Mouse (Mus musculus) neural tube, embryonic 15.5 days (tissue): ENCODE measurements around the gene Uggt2. TPM values are rescaled to one million over a fixed set of nuclear protein-coding genes. Genes with fewer than 3 reads are reported as not detected.

Experiments
- ATAC-seq: fragments of 200-750 bp; cut with Nextera tagmentation; 2 replicates; pipeline ENCODE4 v1.8.0; 2017; ENCODE audit warnings: mild to moderate bottlenecking, moderate TSS enrichment, moderate library complexity; ENCODE audit not compliant: low FRiP score
- H3K27ac ChIP-seq: fragments of 300-500 bp; sonication (generic); replicated peaks from 2 replicates; pipeline ENCODE4 v1.5.1; 2015; ENCODE audit warnings: mild to moderate bottlenecking, inconsistent platforms
- H3K27me3 ChIP-seq: fragments of 300-500 bp; sonication (generic); replicated peaks from 2 replicates; pipeline ENCODE4 v1.6.1; 2015; ENCODE audit warnings: inconsistent platforms
- H3K36me3 ChIP-seq: fragments of 300-500 bp; sonication (generic); 2 replicates; pipeline ENCODE4 v1.6.1; 2015; ENCODE audit warnings: inconsistent platforms
- H3K4me1 ChIP-seq: fragments of 300-500 bp; sonication (generic); 2 replicates; pipeline ENCODE4 v1.6.1; 2015; ENCODE audit warnings: inconsistent platforms
- H3K4me2 ChIP-seq: fragments of 300-500 bp; sonication (generic); 2 replicates; pipeline ENCODE4 v1.6.1; 2015; ENCODE audit warnings: inconsistent platforms, mild to moderate bottlenecking, moderate library complexity
- H3K4me3 ChIP-seq: fragments of 300-500 bp; sonication (generic); replicated peaks from 2 replicates; pipeline ENCODE4 v1.5.1; 2015; ENCODE audit warnings: mild to moderate bottlenecking, inconsistent platforms
- H3K9ac ChIP-seq: fragments of 300-500 bp; sonication (generic); replicated peaks from 2 replicates; pipeline ENCODE4 v1.6.1; 2015; ENCODE audit warnings: mild to moderate bottlenecking, inconsistent platforms
- H3K9me3 ChIP-seq: fragments of 300-500 bp; sonication (generic); replicated peaks from 2 replicates; pipeline ENCODE4 v1.6.1; 2016; ENCODE audit warnings: inconsistent platforms
- WGBS: fragments of 180-500 bp; shearing (Covaris S2); methylation state at CpG from one replicate; pipeline ENCODE4 v1.1.7; 2015; ENCODE audit warnings: mixed read lengths; 5-methylcytosine and 5-hydroxymethylcytosine counted together
- polyA plus RNA-seq: library from polyadenylated mRNA; unstranded; fragments of >200 nt; fragmentation: Nextera tagmentation; extraction: Ambion mirVana; gene quantifications from 2 replicates; pipeline ENCODE4 v1.2.1, GENCODE M21; 2015

Gene Uggt2
- 15.1 and 19.8 TPM in 2 replicates for polyA plus RNA-seq

GRCm38 (mm10) chr14:119098851-119099569 lies at the start of gene Uggt2:
Uggt2 (minus strand) TSS chr14:119099430.
- Histone ChIP-seq H3K27me3 (no peaks in the 10 kb centered on the region), H3K36me3 (no peaks in the 10 kb centered on the region), H3K9ac (peak within 1 kb of the TSS; percentile 95), H3K27ac (peak within 1 kb of the TSS; percentile 92), H3K4me1 (peaks cover 20% of the 10 kb centered on the region), H3K4me2 (peak within 1 kb of the TSS; percentile 69), H3K4me3 (peak within 1 kb of the TSS; percentile 92), H3K9me3 (no peaks in the 10 kb centered on the region)
- peak; percentile 96 for ATAC-seq
- under 1% methylated on average over 72 of the region's 72 CpGs for whole genome bisulfite sequencing

DNA sequence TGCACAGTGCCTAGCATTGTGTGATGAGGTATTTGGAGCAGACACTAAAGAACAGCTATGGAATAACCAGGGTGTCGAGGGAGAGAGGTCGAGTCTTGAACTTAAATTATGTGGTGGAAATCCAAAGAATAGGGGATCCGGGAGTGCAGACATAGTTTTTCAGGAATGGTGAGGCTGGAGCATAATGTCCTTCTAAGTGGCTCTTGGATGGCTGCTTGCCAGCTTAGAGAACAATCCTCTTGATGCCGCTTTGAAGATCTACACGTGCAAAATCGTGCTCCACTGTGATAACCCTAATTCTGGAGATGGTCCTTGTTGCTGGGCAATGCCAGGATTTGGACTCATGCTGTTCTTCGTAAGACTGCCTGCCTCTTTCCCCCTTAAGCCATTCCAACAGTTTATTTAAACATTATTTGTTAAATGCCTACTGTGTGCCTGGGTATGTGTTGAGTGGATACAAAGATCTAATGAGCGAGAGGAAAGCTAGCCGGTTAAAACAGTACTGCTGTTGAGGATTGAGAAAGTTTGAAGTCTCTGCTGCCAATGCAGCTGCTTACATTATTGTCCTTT lies 40.2 kb upstream of the Uggt2 start:
- 30% methylated on average over 9 of the region's 9 CpGs for WGBS
- peaks cover 21% of the 10 kb centered on the region for H3K27me3 ChIP-seq
- H3K9ac ChIP-seq, result peak overlapping the region; percentile 57
- H3K4me3 ChIP-seq, result peak overlapping the region; percentile 74
- no peak for ATAC-seq
- peaks cover 20% of the 10 kb centered on the region for H3K4me1 ChIP-seq
- H3K27ac ChIP-seq, result no peak overlapping the region
- H3K36me3 ChIP-seq, result no peaks in the 10 kb centered on the region
- H3K9me3 ChIP-seq, result no peaks in the 10 kb centered on the region
- H3K4me2 ChIP-seq, result peak overlapping the region; percentile 94

DNA sequence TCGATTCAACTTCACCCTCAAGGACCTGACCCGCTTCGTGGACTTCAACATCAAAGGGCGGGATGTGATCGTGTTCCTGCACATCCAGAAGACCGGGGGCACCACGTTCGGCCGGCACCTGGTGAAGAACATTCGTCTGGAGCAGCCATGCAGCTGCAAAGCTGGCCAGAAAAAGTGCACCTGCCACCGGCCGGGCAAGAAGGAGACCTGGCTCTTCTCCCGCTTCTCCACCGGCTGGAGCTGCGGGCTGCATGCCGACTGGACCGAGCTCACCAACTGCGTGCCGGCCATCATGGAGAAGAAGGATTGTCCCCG lies 39.5 kb upstream of the Uggt2 start:
- H3K36me3 ChIP-seq, result no peaks in the 10 kb centered on the region
- peaks cover 24% of the 10 kb centered on the region for H3K4me1 ChIP-seq
- H3K9ac ChIP-seq, result peak overlapping the region; percentile 57
- no peak overlapping the region for H3K27ac ChIP-seq
- peak overlapping the region; percentile 94 for H3K4me2 ChIP-seq
- peaks cover 21% of the 10 kb centered on the region for H3K27me3 ChIP-seq
- peak overlapping the region; percentile 74 for H3K4me3 ChIP-seq
- under 1% methylated on average over 20 of the region's 20 CpGs for WGBS
- no peak for ATAC-seq
- no peaks in the 10 kb centered on the region for H3K9me3 ChIP-seq

DNA sequence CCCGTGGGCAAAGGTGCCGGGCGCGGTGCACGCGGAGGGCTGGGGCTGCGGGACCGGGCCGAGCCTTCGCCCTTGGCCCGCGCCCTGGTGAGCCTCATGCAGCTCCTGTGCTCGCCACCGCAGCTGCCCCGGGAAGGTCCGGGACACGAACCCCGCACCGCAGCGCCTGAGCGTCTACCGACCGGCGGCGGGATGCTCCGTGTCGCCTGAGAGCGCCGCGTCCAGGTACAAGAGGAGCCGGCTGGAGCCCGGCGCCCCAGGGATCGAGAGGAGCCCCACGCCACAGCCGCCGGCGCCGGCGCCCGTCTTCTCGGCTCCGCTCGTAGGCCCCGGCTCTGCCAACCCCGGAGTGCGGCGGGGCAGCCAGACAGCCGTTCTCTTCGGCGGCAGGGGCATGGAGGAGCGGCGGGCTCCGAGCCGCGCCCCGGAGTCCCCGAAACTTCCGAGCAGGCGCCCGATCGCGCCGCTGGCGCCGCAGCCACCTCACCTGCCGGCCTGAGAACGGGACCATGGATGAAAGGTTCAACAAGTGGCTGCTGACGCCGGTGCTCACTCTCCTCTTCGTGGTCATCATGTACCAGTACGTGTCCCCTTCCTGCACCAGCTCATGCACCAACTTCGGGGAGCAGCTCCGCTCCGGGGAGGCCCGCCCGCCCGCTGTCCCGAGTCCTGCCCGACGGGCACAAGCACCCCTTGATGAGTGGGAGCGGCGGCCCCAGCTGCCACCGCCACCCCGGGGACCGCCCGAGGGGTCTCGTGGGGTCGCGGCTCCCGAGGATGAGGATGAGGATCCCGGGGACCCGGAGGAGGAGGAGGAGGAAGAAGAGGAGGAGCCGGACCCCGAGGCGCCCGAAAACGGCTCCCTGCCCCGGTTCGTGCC lies 38.9 kb upstream of the Uggt2 start, which contains the start of gene Hs6st3:
Gene Hs6st3 (plus strand): TSS at position 436 of the 880 bp plus-strand sequence.
- under 1% methylated on average over 99 of the region's 100 CpGs for WGBS
- Histone ChIP-seq H3K9me3 (no peaks in the 10 kb centered on the region), H3K27ac (peak within 1 kb of the TSS; percentile 57), H3K27me3 (peaks cover 21% of the 10 kb centered on the region), H3K9ac (peak within 1 kb of the TSS; percentile 57), H3K36me3 (no peaks in the 10 kb centered on the region), H3K4me3 (peak within 1 kb of the TSS; percentile 74), H3K4me2 (peak within 1 kb of the TSS; percentile 94), H3K4me1 (peaks cover 24% of the 10 kb centered on the region)
- peak; percentile 52 for ATAC-seq

GRCm38 (mm10) chr14:119137512-119137905 lies 38.3 kb upstream of the Uggt2 start:
- H3K36me3 ChIP-seq, result no peaks in the 10 kb centered on the region
- peak; percentile 90 for ATAC-seq
- peak overlapping the region; percentile 94 for H3K4me2 ChIP-seq
- H3K9ac ChIP-seq, result peak overlapping the region; percentile 57
- no peaks in the 10 kb centered on the region for H3K9me3 ChIP-seq
- under 1% methylated on average over 38 of the region's 38 CpGs for WGBS
- peak overlapping the region; percentile 74 for H3K4me3 ChIP-seq
- H3K27me3 ChIP-seq, result peaks cover 21% of the 10 kb centered on the region
- peak overlapping the region; percentile 57 for H3K27ac ChIP-seq
- peaks cover 24% of the 10 kb centered on the region for H3K4me1 ChIP-seq

DNA sequence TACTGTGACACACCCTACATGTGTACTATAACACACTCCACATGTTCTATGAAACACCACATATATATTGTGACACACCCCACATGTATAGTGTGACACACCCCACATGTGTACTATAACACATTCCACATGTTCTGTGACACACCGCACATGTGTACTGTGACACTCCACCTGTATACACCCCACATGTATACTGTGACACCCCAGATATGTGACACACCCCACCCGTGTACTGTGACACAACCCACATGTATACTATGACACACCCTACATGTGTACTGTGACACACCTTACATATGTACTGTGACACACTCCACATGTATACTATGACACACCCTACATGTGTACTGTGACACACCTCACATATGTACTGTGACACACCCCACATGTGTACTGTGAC lies 28.1 kb upstream of the Uggt2 start:
- Histone ChIP-seq H3K9me3 (no peaks in the 10 kb centered on the region), H3K4me1 (peaks cover 14% of the 10 kb centered on the region), H3K27ac (no peak overlapping the region), H3K36me3 (no peaks in the 10 kb centered on the region), H3K4me3 (no peak overlapping the region), H3K4me2 (no peak overlapping the region), H3K9ac (no peak overlapping the region), H3K27me3 (no peaks in the 10 kb centered on the region; the same call in 1 of the 2 replicates)
- no peak for ATAC-seq
- 96% methylated on average over 2 of the region's 2 CpGs for WGBS

DNA sequence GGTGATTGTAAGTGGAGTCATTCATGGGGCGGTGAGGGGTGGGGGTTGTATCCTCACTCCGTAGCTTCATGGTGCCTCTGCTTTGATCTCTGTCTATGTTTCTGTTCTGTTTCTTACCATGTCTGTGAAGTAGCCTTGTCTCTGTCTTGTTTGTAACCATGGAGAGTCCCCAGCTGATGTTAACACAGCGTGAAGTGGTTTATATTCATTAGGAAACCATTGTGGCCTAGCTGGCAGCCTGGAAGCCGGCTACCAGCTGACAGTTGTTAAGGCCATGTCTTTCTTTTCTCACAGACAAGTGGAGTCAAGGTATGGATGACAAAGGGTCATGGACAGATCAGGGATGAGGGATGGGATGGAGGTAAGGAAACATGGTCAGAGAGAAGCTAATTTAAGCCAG lies 26.6 kb upstream of the Uggt2 start:
- no peaks in the 10 kb centered on the region; the same call in 1 of the 2 replicates for H3K27me3 ChIP-seq
- no peak for ATAC-seq

GRCm38 (mm10) chr14:119124061-119124460 lies 24.8 kb upstream of the Uggt2 start:
- no peak overlapping the region for H3K9ac ChIP-seq
- 20% methylated on average over 3 of the region's 3 CpGs for WGBS

More for the DNA sequence above, 26.6 kb upstream of the Uggt2 start:
- 14% methylated on average over 4 of the region's 4 CpGs for WGBS
- Histone ChIP-seq H3K4me2 (no peak overlapping the region), H3K4me3 (no peak overlapping the region), H3K27ac (no peak overlapping the region), H3K36me3 (no peaks in the 10 kb centered on the region), H3K9ac (no peak overlapping the region), H3K9me3 (no peaks in the 10 kb centered on the region), H3K4me1 (peaks cover 14% of the 10 kb centered on the region)

DNA sequence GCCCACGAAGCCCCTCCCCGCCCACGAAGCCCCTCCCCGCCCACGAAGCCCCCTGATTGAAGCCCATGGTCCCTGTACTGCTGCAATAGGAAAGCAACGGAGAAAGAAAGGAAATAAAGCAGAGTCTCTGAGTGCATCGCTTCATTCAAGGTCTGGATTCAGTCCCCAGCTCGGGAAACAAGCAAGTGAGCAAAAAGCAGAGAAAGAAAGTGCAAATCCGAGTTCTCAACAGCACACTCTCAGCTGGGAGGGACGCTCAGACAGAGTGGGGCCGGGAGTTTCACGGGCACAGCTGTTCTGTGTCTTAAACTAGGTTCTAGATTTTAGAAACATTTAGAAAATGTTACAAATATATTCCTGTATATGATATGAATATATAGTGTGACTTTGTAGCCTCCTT lies 24.4 kb upstream of the Uggt2 start:
- Histone ChIP-seq H3K27me3 (no peaks in the 10 kb centered on the region; the same call in 1 of the 2 replicates), H3K4me1 (peaks cover 14% of the 10 kb centered on the region), H3K27ac (peak overlapping the region; percentile 68), H3K9me3 (no peaks in the 10 kb centered on the region), H3K36me3 (no peaks in the 10 kb centered on the region), H3K4me3 (peak overlapping the region; percentile 39), H3K9ac (peak overlapping the region; percentile 36; the same call in 1 of the 2 replicates), H3K4me2 (peak overlapping the region; percentile 59)
- 2% methylated on average over 12 of the region's 12 CpGs for WGBS
- peak; percentile 83 for ATAC-seq

More at GRCm38 (mm10) chr14:119124061-119124460, 24.8 kb upstream of the Uggt2 start:
- H3K27ac ChIP-seq, result 0 out of 2 replicates have a peak overlapping the region, but pooled peaks have one; percentile 68
- no peaks in the 10 kb centered on the region for H3K36me3 ChIP-seq
- no peaks in the 10 kb centered on the region for H3K9me3 ChIP-seq
- H3K4me2 ChIP-seq, result peak overlapping the region; percentile 59
- H3K4me3 ChIP-seq, result peak overlapping the region; percentile 39
- H3K4me1 ChIP-seq, result peaks cover 14% of the 10 kb centered on the region
- ATAC-seq, result peak; percentile 85; the same call in 1 of the 2 replicates
- H3K27me3 ChIP-seq, result no peaks in the 10 kb centered on the region; the same call in 1 of the 2 replicates

- H3K9ac ChIP-seq, result no peak overlapping the region
- no peak for ATAC-seq
- whole genome bisulfite sequencing, result 82% methylated on average over 6 of the region's 6 CpGs
- H3K4me3 ChIP-seq, result no peak overlapping the region
- no peaks in the 10 kb centered on the region for H3K36me3 ChIP-seq
- H3K4me2 ChIP-seq, result no peak overlapping the region
- H3K27ac ChIP-seq, result no peak overlapping the region
- H3K9me3 ChIP-seq, result 0 out of 2 replicates have a peak, but pooled peaks cover 4% of the 10 kb centered on the region
- H3K27me3 ChIP-seq, result no peaks in the 10 kb centered on the region
- H3K4me1 ChIP-seq, result no peaks in the 10 kb centered on the region
Measured at GRCm38 (mm10) chr14:119112558-119112957, 13.3 kb upstream of the Uggt2 start.

DNA sequence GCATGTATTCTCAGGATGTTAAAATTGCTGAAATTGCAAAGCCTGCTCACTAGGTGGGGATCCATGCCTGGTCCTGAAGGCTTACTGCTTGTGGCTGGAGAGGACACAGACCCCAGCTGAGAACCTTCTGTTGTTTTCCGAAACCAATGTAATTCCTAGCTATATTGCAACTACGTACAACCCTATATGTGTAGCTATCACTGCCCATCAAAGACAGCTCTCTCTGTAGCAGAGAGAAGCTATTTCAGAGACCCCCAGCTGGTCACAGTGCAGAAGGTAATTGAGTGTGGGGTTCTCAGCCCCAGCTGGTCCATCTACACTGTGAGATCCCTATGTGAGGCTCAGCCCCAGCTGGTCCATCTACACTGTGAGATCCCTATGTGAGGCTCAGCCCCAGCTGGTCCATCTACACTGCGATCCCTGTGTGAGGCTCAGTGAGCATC lies 10.6 kb upstream of the Uggt2 start:
- ATAC-seq, result no peak
- 64% methylated on average over 3 of the region's 3 CpGs for WGBS

More for the DNA sequence above, 10.6 kb upstream of the Uggt2 start:
- no peak overlapping the region for H3K4me2 ChIP-seq
- no peak overlapping the region for H3K9ac ChIP-seq
- no peaks in the 10 kb centered on the region for H3K36me3 ChIP-seq
- H3K27ac ChIP-seq, result no peak overlapping the region
- H3K27me3 ChIP-seq, result no peaks in the 10 kb centered on the region
- no peak overlapping the region for H3K4me3 ChIP-seq
- no peaks in the 10 kb centered on the region for H3K9me3 ChIP-seq
- H3K4me1 ChIP-seq, result no peaks in the 10 kb centered on the region
